Mouse (Mus musculus): ENCODE measurements at regions not wholly inside any gene's neighbourhood (a gene's known extent, or its start where the extent isn't known, plus 50 kb on each side); places are given as distances from the start of the nearest gene placed in this dataset.

DNA sequence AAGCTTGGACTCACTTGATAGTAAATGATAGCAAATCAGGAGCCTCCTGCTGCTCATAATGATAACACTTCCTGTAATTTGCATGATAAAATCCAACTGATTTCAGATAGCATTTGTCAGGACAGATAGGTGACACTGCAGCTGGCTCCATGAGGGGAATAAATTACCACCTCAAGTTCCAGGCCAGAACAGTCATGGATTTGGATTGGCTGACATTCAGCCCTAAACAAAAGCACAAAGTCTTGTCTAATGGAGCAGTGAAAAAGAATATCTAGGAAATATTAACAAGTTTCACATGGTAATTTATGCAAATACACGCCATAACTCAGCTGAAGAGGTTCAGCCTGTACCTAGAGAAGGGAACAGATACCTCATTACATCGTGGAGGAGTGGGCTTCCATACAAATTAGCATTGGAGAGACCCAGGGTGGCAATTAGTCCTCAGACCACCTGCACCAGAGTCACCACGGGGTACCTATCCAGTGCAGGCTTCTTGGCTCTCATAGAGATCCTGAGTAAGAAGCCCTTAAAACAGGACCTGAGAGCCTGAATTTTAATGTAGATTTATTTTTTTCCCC, 587.3 kb upstream of the Plxna2 start:
- Histone ChIP-seq H3K36me3 (replicated peaks) (no peaks in the 10 kb centered on the region), H3K27ac (replicated peaks) (no peak overlapping the region), H3K4me1 (peaks cover 10% of the 10 kb centered on the region), H3K9me3 (no peaks in the 10 kb centered on the region), H3K27me3 (replicated peaks; ENCODE audit: low read depth, poor library complexity, severe bottlenecking) (peaks cover 7% of the 10 kb centered on the region), H3K4me3 (no peak overlapping the region)
- WGBS = 64% methylated on average over 3 of the region's 3 CpGs
- no peak for DNase-seq (ENCODE audit: low spot score)

DNA sequence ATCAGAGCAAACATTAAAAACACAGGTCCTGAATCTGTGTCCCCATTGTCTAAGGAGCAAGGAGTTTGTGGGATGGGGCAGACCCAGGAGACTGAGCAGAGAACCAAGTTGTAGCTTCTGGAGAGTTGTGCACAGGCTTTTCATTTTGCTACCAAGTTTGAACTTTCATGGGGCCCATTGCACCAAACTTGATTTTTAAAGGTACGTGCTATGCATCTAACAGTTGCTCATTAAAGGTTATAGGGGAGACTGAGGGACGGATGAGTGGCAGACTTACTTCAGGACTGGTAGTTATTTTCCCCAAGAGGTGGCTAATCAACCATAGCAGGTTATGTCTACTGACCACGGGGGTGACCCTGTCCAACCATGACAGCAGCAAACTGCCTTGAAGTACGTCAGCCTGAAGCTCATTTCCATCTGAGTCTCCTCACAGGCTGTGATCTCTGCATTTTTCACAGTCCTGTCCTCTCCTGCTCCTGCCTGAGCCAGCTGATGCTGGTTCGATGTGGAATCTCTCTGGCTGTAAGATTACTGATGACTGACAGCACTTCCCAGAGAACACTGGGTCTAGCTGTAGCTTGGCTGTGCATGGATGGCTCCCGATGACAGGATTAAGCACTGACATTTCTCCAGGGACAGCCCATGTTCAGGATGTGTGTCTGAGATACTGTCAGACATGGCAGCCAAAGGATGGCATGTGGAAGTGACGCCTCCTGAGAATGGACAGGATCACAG, 590.9 kb upstream of the Plxna2 start:
- no peak for DNase-seq (ENCODE audit: low spot score)
- H3K27me3 ChIP-seq (replicated peaks; ENCODE audit: low read depth, poor library complexity, severe bottlenecking) = no peaks in the 10 kb centered on the region; the same call in 1 of the 2 replicates
- 78% methylated on average over 7 of the region's 7 CpGs for WGBS
- no peaks in the 10 kb centered on the region for H3K36me3 ChIP-seq (replicated peaks)
- no peaks in the 10 kb centered on the region for H3K4me1 ChIP-seq
- no peak overlapping the region for H3K4me3 ChIP-seq
- H3K27ac ChIP-seq (replicated peaks) = no peak overlapping the region
- H3K9me3 ChIP-seq = no peaks in the 10 kb centered on the region

DNA sequence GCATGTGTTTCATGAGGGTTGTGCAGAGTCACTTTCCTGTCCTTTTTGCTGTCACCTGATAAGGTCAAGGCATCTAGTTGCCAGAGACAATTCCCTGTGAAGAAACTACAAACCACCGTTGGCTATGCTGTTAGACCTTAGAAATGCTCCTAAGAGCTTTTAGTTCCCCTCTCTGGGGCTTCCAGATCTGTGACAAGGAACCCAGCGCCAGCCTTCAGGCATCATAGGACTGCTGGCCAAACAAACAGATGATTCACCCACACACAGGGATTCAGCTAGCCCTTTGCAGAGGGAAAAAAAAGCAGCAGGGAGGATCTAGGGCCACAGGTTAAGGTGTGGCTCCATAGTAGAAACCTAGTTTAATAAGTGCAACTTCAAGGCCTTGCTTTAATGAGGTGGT, 591.8 kb upstream of the Plxna2 start:
- WGBS = 61% methylated on average over 2 of the region's 2 CpGs
- no peak overlapping the region for H3K4me3 ChIP-seq
- no peak overlapping the region for H3K27ac ChIP-seq (replicated peaks)
- no peaks in the 10 kb centered on the region; the same call in 1 of the 2 replicates for H3K27me3 ChIP-seq (replicated peaks; ENCODE audit: low read depth, poor library complexity, severe bottlenecking)
- no peaks in the 10 kb centered on the region for H3K4me1 ChIP-seq
- no peaks in the 10 kb centered on the region for H3K9me3 ChIP-seq
- no peaks in the 10 kb centered on the region for H3K36me3 ChIP-seq (replicated peaks)
- no peak for DNase-seq (ENCODE audit: low spot score)

DNA sequence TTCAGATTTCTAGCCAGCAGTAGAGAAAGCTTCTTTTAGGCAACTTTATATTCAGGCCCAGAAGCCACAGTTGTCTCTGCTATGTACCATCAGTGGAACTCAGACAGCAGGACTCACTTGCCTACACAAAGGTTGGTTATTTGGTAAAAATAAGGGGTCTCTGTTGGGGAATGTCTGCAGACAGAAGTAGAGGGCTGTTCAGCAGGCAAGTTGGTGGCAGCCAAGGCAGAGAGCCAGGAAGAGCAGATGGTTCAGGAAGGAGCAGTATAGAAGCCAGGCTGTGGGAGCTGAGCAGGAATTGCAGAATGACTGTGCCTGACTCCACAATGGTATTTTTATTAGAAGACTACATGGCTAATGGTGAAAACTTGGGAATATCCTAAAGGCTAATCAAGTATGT, 598.7 kb upstream of the Plxna2 start:
- no peak overlapping the region for H3K4me3 ChIP-seq
- H3K9me3 ChIP-seq = no peaks in the 10 kb centered on the region
- no peaks in the 10 kb centered on the region for H3K27me3 ChIP-seq (replicated peaks; ENCODE audit: low read depth, poor library complexity, severe bottlenecking)
- no peak overlapping the region for H3K27ac ChIP-seq (replicated peaks)
- no peaks in the 10 kb centered on the region for H3K36me3 ChIP-seq (replicated peaks)
- DNase-seq (ENCODE audit: low spot score) = no peak
- H3K4me1 ChIP-seq = no peaks in the 10 kb centered on the region

DNA sequence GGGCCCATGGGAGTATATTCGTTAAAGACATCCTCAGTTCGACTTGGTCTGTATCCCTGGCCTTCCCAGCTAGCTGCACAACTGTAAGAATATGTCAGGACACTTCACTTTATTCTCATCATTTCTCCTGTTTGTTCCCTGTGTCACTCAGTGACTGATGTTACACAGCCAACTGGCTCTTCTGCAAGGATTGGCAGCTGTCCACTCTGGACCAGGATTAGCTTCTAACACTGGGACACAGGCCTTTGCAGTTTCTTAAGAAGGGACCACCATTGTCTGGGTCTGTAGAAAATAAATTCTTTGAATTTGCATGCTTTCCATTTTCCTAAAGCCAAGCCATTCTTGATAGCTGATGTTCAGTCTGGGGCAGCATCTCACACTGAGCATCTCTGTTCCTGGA, 622.1 kb upstream of the Camk1g start:
- WGBS = 80% methylated on average over 2 of the region's 2 CpGs
- Histone ChIP-seq H3K36me3 (replicated peaks) (no peaks in the 10 kb centered on the region), H3K27me3 (replicated peaks; ENCODE audit: low read depth, poor library complexity, severe bottlenecking) (peaks cover 12% of the 10 kb centered on the region), H3K27ac (replicated peaks) (no peak overlapping the region), H3K4me1 (peaks cover 11% of the 10 kb centered on the region), H3K9me3 (no peaks in the 10 kb centered on the region), H3K4me3 (no peak overlapping the region)
- no peak for DNase-seq (ENCODE audit: low spot score)

DNA sequence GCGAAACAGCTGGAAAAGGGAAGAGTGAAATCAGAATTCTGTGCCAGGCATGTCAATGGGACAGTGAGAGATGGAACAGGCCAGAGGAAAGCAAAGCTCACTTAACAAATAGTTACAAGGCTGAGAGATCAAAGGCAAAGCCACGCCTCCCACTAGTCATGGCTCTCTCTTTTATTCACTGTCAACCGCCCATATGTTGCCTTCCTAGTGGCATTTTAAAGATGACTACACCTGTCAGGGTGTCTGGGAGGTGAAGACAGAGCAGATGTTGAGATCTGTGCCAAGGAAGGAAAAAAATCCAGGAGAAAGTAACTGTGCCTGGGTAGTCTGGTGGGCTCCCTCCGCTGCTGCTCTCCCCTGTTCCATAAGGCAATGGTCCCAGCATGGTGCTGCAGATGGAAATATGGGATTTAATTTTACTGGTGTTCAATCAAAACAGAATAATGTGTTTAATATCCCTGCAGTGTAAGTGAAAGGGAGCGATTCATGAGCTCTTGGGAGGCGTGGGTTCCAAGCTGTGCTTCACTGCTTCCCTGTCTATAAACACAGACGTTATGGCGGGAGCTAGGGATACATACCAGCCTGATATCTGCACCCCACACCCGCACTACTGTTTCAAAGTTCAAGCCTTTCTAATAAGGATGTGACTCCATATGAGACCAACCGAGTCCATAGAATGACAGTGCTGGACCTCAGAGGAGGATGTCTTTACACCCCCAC, 620.0 kb upstream of the Camk1g start:
- peaks cover 11% of the 10 kb centered on the region for H3K4me1 ChIP-seq
- 76% methylated on average over 10 of the region's 10 CpGs for WGBS
- no peaks in the 10 kb centered on the region for H3K36me3 ChIP-seq (replicated peaks)
- no peak overlapping the region for H3K27ac ChIP-seq (replicated peaks)
- H3K9me3 ChIP-seq = no peaks in the 10 kb centered on the region
- DNase-seq (ENCODE audit: low spot score) = no peak
- peaks cover 12% of the 10 kb centered on the region for H3K27me3 ChIP-seq (replicated peaks; ENCODE audit: low read depth, poor library complexity, severe bottlenecking)
- no peak overlapping the region for H3K4me3 ChIP-seq

DNA sequence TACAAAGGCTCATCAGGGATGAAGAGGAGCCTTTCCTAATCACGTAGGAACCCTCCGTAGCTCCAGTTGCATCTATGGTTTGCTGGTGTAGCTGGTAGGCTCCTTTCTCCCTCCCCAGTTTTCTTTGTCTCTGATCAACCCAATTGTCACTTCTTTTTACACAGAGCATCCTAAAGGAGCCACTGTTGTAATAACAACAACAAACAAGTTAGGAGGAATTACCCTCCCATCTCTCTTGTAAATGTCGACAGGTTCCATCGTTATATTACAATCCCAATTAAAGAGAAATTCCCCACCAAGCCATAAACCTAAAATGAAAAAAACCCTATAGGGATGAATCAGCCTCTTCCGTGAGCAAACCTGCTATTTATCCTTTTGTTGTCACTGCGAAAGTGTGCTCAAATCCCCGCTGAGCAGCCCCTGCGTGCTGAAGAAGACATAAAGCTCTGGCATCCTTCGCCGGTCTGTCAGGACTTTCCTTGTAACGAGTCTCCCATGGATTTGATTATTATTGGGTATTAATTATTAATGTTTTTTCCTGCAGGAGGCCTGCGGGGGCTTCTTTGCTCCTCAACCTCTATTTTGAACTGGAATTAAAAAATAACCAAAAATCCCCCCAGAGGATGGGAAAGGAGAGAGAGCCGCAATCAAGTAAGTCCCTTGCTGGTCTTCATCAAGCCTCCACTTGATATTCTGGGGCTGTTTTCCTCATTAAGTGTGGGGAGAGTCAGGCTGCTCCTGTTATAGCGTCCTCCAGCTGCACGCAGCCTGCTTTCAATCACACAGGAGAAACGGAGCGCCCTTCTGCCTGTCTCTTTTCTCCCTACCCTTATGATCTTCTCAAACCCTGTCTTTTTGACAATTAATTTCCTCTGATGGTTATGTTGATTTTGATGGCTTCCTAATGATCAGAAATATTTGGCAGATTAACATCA, 619.1 kb upstream of the Camk1g start:
- H3K27ac ChIP-seq (replicated peaks) = no peak overlapping the region
- 29% methylated on average over 17 of the region's 17 CpGs for WGBS
- H3K4me1 ChIP-seq = peaks cover 11% of the 10 kb centered on the region
- H3K27me3 ChIP-seq (replicated peaks; ENCODE audit: low read depth, poor library complexity, severe bottlenecking) = peaks cover 12% of the 10 kb centered on the region
- H3K36me3 ChIP-seq (replicated peaks) = no peaks in the 10 kb centered on the region
- H3K9me3 ChIP-seq = no peaks in the 10 kb centered on the region
- no peak overlapping the region for H3K4me3 ChIP-seq
- no peak for DNase-seq (ENCODE audit: low spot score)

DNA sequence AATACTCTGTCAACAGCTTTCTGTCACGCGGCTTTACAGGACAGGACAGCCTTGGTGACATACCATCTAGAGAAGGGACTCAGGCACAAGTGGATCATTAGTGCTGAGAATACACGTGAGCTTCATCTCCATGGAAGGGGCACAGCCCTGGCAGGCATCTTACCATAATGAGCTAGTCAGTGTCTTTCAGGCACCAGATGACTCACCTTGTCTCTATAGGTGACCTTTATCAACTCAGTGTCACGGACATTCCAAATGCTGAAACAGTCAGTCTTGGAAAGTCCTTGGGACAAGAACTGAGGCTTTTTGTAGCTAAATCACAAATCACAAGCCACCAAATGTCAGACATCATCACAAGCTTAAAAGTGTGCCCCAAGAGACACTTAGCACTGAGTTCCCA, 610.5 kb upstream of the Camk1g start:
- no peak for DNase-seq (ENCODE audit: low spot score)
- Histone ChIP-seq H3K27ac (replicated peaks) (no peak overlapping the region), H3K27me3 (replicated peaks; ENCODE audit: low read depth, poor library complexity, severe bottlenecking) (no peaks in the 10 kb centered on the region), H3K36me3 (replicated peaks) (no peaks in the 10 kb centered on the region), H3K9me3 (no peaks in the 10 kb centered on the region), H3K4me1 (no peaks in the 10 kb centered on the region), H3K4me3 (no peak overlapping the region)
- 85% methylated on average over 4 of the region's 4 CpGs for WGBS

DNA sequence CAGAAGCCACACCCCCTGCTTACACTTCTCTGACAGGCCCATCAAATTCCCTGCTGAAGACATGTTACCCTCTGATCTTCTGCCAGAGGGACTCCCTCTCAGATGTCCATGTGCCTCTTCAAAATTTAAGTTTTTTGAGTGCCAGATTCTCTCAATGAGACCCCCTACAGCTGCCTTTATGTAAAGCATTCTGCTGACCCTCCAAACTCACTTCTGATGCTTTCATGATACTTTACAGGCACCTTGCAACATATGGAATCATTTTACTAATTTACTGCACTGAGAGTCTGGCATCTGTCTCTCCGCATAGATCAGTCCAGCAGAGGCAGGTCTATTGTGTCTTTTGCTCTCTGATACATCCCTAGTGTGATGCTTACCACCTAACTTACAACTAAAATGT, 601.4 kb upstream of the Camk1g start:
- no peak overlapping the region for H3K4me3 ChIP-seq
- DNase-seq (ENCODE audit: low spot score) = no peak
- 33% methylated on average over 1 of the region's 1 CpGs for WGBS
- peaks cover 15% of the 10 kb centered on the region for H3K4me1 ChIP-seq
- no peaks in the 10 kb centered on the region for H3K9me3 ChIP-seq
- H3K27ac ChIP-seq (replicated peaks) = no peak overlapping the region
- H3K36me3 ChIP-seq (replicated peaks) = no peaks in the 10 kb centered on the region
- H3K27me3 ChIP-seq (replicated peaks; ENCODE audit: low read depth, poor library complexity, severe bottlenecking) = no peaks in the 10 kb centered on the region; the same call in 1 of the 2 replicates

DNA sequence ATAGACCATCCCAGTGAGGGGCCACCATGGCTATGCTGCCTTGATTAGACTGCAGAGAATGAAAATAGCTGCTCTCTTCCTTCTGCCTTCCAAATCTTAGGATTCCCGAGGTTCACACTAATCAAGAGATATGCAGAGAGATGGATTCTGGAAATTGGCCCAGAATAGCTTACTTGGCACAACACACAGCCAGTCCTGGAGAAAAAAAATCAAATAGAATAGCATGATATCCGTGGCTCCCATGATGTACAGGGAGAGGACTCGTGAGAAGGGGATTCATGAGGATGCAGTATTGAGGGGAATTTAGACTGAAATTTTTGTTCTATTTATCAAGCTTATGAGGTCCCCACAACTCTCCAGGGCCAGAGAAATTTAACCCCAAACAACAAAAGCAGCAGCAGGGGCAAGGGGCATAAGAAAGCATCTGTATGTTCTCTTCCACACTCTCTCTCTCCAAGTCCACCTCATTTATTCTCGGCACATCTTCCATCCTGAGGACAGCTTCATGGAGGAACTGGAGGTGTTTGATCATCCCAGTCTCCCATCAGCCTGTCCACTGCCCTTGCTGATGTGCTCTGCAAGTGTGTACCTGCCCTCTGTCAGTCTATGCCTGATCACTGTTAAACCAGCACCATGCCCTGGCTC, 599.3 kb upstream of the Camk1g start:
- H3K4me3 ChIP-seq = no peak overlapping the region
- H3K9me3 ChIP-seq = no peaks in the 10 kb centered on the region
- DNase-seq (ENCODE audit: low spot score) = no peak
- H3K36me3 ChIP-seq (replicated peaks) = no peaks in the 10 kb centered on the region
- H3K27ac ChIP-seq (replicated peaks) = no peak overlapping the region
- H3K27me3 ChIP-seq (replicated peaks; ENCODE audit: low read depth, poor library complexity, severe bottlenecking) = no peaks in the 10 kb centered on the region; the same call in 1 of the 2 replicates
- 81% methylated on average over 4 of the region's 4 CpGs for WGBS
- H3K4me1 ChIP-seq = peaks cover 15% of the 10 kb centered on the region

DNA sequence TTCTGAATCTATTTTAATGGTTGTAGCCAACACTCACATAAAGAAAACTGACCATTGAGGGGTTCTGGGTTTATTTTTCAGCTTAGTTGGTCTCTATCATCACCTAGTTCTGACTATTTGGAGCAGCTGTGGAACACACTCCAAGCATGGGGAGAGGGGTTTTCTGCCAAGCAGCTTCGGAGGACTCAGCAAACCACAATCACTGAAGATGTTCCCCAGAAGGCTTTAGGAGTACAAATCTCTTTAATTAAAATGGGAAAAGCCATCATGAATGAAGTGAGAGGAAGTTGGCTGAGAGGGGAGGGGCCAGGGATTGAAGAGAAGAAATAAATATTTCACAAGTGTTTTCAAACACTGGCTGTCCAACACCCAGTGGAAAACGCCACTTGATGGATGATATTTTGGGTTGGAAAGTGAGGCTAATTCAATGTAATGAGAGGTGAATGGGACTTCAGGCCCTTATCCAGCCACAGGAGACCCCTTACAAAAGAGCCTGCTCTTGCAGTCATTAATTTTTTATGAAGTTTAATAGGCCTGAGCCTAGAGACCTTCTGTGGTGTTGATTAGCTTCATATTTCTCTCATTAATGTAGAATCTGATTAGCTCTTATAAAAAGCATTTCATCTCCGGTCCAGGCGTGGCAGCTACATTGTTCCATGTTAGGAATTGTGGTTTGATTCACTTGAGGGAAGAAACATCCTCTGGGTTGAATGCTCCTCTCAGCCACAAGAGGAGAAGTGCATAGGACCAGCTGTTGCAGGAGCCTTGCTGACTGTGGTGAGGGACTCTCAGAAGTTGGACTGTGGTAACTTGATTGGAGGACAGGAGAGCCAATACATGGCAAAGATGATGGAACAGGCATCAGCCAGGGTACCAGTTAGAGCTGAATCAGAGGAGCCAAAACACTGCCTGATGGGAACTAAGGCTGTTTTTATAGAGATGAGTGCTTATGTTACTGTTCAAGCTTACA, 598.1 kb upstream of the Camk1g start:
- peaks cover 15% of the 10 kb centered on the region for H3K4me1 ChIP-seq
- H3K36me3 ChIP-seq (replicated peaks) = no peaks in the 10 kb centered on the region
- H3K27me3 ChIP-seq (replicated peaks; ENCODE audit: low read depth, poor library complexity, severe bottlenecking) = no peaks in the 10 kb centered on the region; the same call in 1 of the 2 replicates
- 92% methylated on average over 4 of the region's 4 CpGs for WGBS
- H3K9me3 ChIP-seq = no peaks in the 10 kb centered on the region
- DNase-seq (ENCODE audit: low spot score) = no peak
- no peak overlapping the region for H3K4me3 ChIP-seq
- H3K27ac ChIP-seq (replicated peaks) = no peak overlapping the region
